Mouse (Mus musculus) bone marrow macrophage, adult 2 months (primary cell): ENCODE data around the gene Yipf1. TPM values are rescaled to one million over a fixed set of nuclear protein-coding genes. Genes with fewer than 3 reads are reported as not detected.

ENCODE experiments used
- H3K27ac ChIP-seq: 2 replicates; pipeline ENCODE4 v1.5.1; 2012; ENCODE audit warnings: low read depth, low read length; ENCODE audit not compliant: insufficient read depth
- H3K4me1 ChIP-seq: 2 replicates; pipeline ENCODE4 v1.6.1; 2012; ENCODE audit warnings: low read length; ENCODE audit not compliant: control insufficient read depth, insufficient read depth
- H3K4me3 ChIP-seq: 2 replicates; pipeline ENCODE4 v1.5.1; 2012; ENCODE audit warnings: mild to moderate bottlenecking, low read length, moderate library complexity; ENCODE audit not compliant: insufficient read depth
- CTCF ChIP-seq: IDR thresholded peaks from 2 replicates; pipeline ENCODE4 v1.5.1; 2012; ENCODE audit warnings: low read depth, mild to moderate bottlenecking, low read length, moderate library complexity
- POLR2A ChIP-seq: IDR thresholded peaks from 2 replicates; pipeline ENCODE4 v1.6.1; 2012; ENCODE audit warnings: mild to moderate bottlenecking, low read depth, low read length, borderline replicate concordance
- polyA plus RNA-seq: library from polyadenylated mRNA; stranded (reverse); fragments of >200 nt; gene quantifications from 2 replicates; pipeline ENCODE4 v1.2.4, GENCODE M21; 2012; ENCODE audit not compliant: missing spikeins, insufficient read depth, insufficient read length

Gene Yipf1
- polyA plus RNA-seq = 44.1 and 57.6 TPM in 2 replicates

DNA sequence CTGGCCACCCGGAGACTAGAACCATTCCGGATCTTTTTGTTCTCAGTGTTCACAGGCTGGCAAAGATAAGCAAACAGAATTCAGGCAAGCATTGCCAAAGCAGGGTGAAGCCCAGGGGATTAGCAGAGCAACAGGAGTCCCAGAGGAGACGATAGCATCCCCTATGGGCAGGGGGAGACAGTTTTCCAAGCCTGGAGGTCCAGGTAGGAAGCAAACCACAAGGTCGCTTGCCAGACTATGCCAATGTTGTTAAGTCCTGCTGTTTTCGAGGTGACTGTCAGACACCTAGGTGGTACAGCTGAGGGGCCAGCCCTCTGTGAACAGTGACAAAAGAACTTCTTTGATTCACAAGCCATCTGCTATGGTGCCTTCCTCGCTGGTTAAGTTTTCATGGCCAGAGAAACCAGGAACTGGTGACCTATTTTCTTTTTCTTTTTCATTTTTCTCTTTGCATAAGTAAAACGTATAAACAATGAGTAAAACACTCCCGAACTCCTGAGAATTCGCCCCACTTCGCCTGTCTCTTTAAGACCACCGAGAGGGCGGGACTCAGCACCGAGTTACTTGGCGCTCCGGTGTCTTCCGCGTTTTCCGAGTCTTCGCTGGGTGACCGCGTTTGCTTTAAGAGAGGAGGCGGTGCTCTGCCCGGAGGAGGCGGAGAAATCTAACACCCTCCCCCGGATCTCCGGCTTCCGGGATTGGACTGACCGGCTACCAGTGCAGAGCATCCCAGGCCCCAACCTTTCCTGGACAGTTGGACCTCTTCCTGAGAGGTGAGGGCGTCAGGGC lies at the start of gene Yipf1:
Gene Yipf1 (plus strand): TSS at position 674 of the 789 bp plus-strand sequence.
- H3K27ac ChIP-seq = no peak within 1 kb of the TSS
- TF ChIP-seq POLR2A (no peak), CTCF (no peak)
- H3K4me1 ChIP-seq = peaks cover 7% of the 10 kb centered on the region; the same call in 1 of the 2 replicates
- peak within 1 kb of the TSS; percentile 92 for H3K4me3 ChIP-seq

DNA sequence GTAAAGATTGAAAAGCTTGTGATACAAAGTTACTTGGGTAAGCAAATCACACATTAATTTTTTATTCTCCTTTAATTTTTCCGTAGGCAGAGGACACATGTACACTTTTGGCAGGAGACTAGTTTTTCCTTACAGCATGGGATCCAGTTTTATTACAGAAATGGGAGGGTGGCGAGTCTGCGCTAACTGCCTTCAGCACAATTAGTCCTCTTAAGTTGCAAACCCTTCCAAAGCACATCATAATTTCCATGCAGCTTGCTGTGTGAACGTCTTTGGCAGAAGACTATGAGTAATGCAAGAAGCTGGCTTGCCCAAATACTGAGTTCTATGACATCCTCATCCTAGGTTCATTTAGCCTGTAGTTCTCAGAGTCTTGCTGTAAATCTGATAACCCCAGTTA lies 40.5 kb upstream of the Yipf1 start:
- TF ChIP-seq POLR2A (no peak), CTCF (no peak)
- Histone ChIP-seq H3K4me3 (no peak overlapping the region), H3K27ac (no peak overlapping the region), H3K4me1 (peaks cover 7% of the 10 kb centered on the region)

DNA sequence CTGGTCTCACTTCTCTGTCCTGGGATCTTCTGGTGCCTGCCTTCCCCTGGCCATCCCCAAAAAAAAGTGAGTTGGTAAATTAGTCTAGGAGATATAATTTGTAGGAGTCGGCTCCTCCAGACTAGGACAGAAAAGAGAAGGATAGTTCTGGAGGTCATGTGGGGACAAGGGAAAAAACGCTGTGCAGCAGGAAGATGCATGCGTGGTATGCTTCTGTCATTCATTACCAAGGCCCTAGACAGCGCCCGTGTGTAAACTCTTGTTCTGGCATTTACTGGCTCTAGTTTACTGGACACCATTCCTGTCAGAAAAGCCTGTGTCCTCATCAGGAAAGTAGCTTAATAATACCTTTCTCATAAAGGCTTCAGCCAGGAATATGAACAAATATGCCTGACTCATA lies 39.7 kb upstream of the Yipf1 start:
- TF ChIP-seq CTCF = no peak
- TF ChIP-seq POLR2A = no peak
- no peak overlapping the region for H3K27ac ChIP-seq
- peaks cover 7% of the 10 kb centered on the region for H3K4me1 ChIP-seq
- no peak overlapping the region for H3K4me3 ChIP-seq

- H3K27ac ChIP-seq = no peak overlapping the region
- TF ChIP-seq POLR2A (no peak), CTCF (no peak)
- peaks cover 7% of the 10 kb centered on the region for H3K4me1 ChIP-seq
- no peak overlapping the region for H3K4me3 ChIP-seq
Observed at GRCm38 (mm10) chr4:107278188-107278707, 35.9 kb upstream of the Yipf1 start.

GRCm38 (mm10) chr4:107280843-107281475 lies 33.2 kb upstream of the Yipf1 start:
- no peak overlapping the region for H3K4me3 ChIP-seq
- H3K4me1 ChIP-seq = peaks cover 20% of the 10 kb centered on the region
- TF ChIP-seq POLR2A (no peak), CTCF (no peak)
- no peak overlapping the region for H3K27ac ChIP-seq

- TF ChIP-seq CTCF (no peak), POLR2A (no peak)
- H3K4me3 ChIP-seq = no peak overlapping the region
- peak overlapping the region; percentile 58 for H3K27ac ChIP-seq
- H3K4me1 ChIP-seq = peaks cover 16% of the 10 kb centered on the region
Observed at GRCm38 (mm10) chr4:107285446-107286200, 28.5 kb upstream of the Yipf1 start.

DNA sequence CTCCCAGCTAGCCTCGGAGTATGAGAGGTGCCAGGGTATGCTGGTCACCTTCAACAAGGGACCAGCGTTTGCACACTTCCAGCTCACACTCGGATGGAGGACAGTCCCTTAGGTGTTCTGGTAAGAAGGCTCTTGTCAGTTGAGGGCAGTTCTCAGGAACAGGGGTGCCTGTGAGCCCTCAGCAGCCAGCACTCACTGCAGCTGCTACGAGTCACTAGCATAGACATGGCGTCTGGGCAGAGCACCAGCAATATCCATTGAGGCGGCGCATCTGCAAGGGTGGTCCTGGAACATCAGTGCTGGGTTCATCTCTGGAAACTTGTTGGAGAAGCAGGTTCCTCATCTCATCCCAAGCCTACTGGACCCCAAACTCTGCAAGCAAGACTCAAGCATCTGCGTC lies 27.8 kb upstream of the Yipf1 start:
- TF ChIP-seq CTCF = no peak
- peaks cover 16% of the 10 kb centered on the region for H3K4me1 ChIP-seq
- no peak overlapping the region for H3K4me3 ChIP-seq
- no peak overlapping the region for H3K27ac ChIP-seq

DNA sequence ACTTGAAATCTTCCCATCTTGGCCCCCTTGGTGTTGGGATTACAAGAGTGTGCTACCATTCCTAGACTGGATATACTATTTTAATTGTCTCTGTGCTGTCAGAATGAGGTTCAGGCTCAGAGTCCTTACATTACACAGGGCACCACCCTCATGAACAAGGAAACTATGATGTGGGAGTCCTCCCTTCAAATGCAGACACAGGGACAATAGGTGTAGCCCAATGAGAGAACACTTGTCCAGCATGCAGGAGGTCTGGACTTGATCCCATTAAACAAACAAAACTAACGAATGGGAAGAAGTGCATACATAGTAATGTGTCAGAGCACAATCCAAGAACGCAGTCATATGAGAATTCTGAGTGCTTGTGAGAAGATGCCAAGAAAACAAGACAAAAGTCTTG lies 26.6 kb upstream of the Yipf1 start:
- TF ChIP-seq CTCF (no peak), POLR2A (no peak)
- Histone ChIP-seq H3K4me3 (no peak overlapping the region), H3K27ac (no peak overlapping the region), H3K4me1 (peaks cover 16% of the 10 kb centered on the region)

GRCm38 (mm10) chr4:107291611-107292272 lies 22.4 kb upstream of the Yipf1 start:
- TF ChIP-seq POLR2A = no peak
- TF ChIP-seq CTCF = no peak
- H3K4me1 ChIP-seq = 0 out of 2 replicates have a peak, but pooled peaks cover 3% of the 10 kb centered on the region

GRCm38 (mm10) chr4:107292273-107292662 lies 21.9 kb upstream of the Yipf1 start:
- H3K4me1 ChIP-seq = 0 out of 2 replicates have a peak, but pooled peaks cover 3% of the 10 kb centered on the region
- TF ChIP-seq POLR2A = no peak
- no peak for TF ChIP-seq CTCF
- H3K4me3 ChIP-seq = no peak overlapping the region
- no peak overlapping the region for H3K27ac ChIP-seq

More at GRCm38 (mm10) chr4:107291611-107292272, 22.4 kb upstream of the Yipf1 start:
- Histone ChIP-seq H3K4me3 (no peak overlapping the region), H3K27ac (no peak overlapping the region)
